Mouse (Mus musculus) midbrain, embryonic 16.5 days (tissue): ENCODE results near the gene Fam222b. TPM values are rescaled to one million over a fixed set of nuclear protein-coding genes. Genes with fewer than 3 reads are reported as not detected.

Source experiments
- ATAC-seq: fragments of 200-750 bp; cut with Nextera tagmentation; 2 replicates; pipeline ENCODE4 v1.8.0; 2017; ENCODE audit warnings: moderate TSS enrichment
- H3K27ac ChIP-seq: fragments of 300-500 bp; sonication (generic); 2 replicates; pipeline ENCODE4 v1.5.1; 2014; ENCODE audit warnings: mild to moderate bottlenecking, low read length, mixed read lengths
- H3K27me3 ChIP-seq: fragments of 300-500 bp; sonication (generic); 2 replicates; pipeline ENCODE4 v1.6.1; 2014; ENCODE audit warnings: low read depth, low read length, mixed read lengths; ENCODE audit not compliant: control insufficient read depth, insufficient read depth
- H3K36me3 ChIP-seq: fragments of 300-500 bp; sonication (generic); 2 replicates; pipeline ENCODE4 v1.6.1; 2014; ENCODE audit warnings: mild to moderate bottlenecking, low read length, moderate library complexity, mixed read lengths; ENCODE audit not compliant: control insufficient read depth, insufficient read depth
- H3K4me1 ChIP-seq: fragments of 300-500 bp; sonication (generic); 2 replicates; pipeline ENCODE4 v1.6.1; 2014; ENCODE audit warnings: mild to moderate bottlenecking, low read length, mixed read lengths; ENCODE audit not compliant: control insufficient read depth, insufficient read depth
- H3K4me2 ChIP-seq: fragments of 300-500 bp; sonication (generic); 2 replicates; pipeline ENCODE4 v1.6.1; 2014; ENCODE audit warnings: mild to moderate bottlenecking, low read length, mixed read lengths
- H3K4me3 ChIP-seq: fragments of 300-500 bp; sonication (generic); 2 replicates; pipeline ENCODE4 v1.5.1; 2014; ENCODE audit warnings: low read depth, mild to moderate bottlenecking, low read length, moderate library complexity, mixed read lengths
- H3K9ac ChIP-seq: fragments of 300-500 bp; sonication (generic); 2 replicates; pipeline ENCODE4 v1.6.1; 2014; ENCODE audit warnings: low read depth, low read length, mixed read lengths
- H3K9me3 ChIP-seq: fragments of 300-500 bp; sonication (generic); replicated peaks from 2 replicates; pipeline ENCODE4 v1.6.1; 2014; ENCODE audit warnings: mild to moderate bottlenecking, low read length, mixed read lengths; ENCODE audit not compliant: control insufficient read depth, poor library complexity, severe bottlenecking
- WGBS: fragments of 180-500 bp; shearing (Covaris S2); extraction: QIAGEN DNeasy Blood & Tissue Kit; methylation state at CpG from one replicate; pipeline ENCODE4 v1.1.7; 2014; 5-methylcytosine and 5-hydroxymethylcytosine counted together
- polyA plus RNA-seq: library from polyadenylated mRNA; unstranded; fragments of >200 nt; fragmentation: Nextera tagmentation; extraction: Ambion mirVana; gene quantifications from 2 replicates; pipeline ENCODE4 v1.2.1, GENCODE M21; 2015

Gene Fam222b
- polyA plus RNA-seq, 1 experiment from 2014 or later = 28.7 TPM

DNA sequence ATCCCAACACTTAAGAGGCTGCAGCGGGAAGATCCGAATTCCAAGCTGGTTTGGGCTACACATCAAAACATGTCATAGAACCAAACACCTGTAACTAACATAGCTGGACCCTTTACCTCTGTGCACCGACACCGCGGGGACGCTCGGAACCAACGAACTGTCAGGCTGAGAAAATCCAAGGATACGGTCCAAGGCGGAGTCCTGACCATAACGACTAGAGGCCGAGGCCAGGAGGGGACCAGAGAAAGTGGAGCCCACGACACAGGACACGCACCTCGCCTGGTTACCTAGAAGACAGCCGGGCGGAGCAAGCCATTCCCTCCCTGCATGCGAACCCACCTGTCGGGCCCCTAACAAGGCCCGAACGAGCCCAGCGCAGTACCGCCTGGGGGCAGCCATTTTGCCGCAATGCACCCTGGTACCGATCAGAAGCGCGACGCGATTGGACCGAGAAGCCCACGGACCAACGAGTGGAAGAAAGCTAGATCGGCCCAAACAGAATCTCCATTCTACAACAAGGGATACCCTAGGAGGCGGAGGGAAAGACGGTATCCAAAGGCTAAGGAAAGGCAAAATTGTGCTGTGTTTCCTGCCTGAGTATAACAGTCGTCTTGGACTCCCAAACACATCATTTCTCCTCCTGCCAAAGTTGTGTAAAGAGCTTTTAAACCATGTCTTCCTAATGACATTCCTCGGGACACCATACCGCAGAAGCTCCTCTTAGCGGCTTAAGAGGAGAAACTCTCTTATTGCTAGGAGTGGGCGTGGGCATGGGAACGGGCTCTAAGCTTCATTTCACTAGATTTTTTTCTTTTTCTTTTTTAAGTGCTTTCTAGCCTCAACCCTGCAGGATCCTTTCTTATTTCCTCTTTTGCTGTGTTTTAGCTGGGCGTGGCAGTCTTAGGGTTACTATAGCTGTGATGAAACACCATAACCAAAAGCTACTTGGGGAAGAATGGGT is 14.2 kb upstream of the Fam222b start, which contains the start of gene Eral1:
Gene Eral1 (minus strand): TSS at position 423 of the 961 bp plus-strand sequence.
- H3K4me3 ChIP-seq = peak within 1 kb of the TSS; percentile 64
- peak within 1 kb of the TSS; percentile 82 for H3K27ac ChIP-seq
- ATAC-seq = peak; percentile 96
- H3K9ac ChIP-seq = peak within 1 kb of the TSS; percentile 83
- H3K4me2 ChIP-seq = peak within 1 kb of the TSS; percentile 57
- H3K36me3 ChIP-seq = peaks cover 11% of the 10 kb centered on the region
- H3K27me3 ChIP-seq = no peaks in the 10 kb centered on the region; the same call in 1 of the 2 replicates
- 1% methylated on average over 42 of the region's 42 CpGs for WGBS
- no peaks in the 10 kb centered on the region for H3K9me3 ChIP-seq
- H3K4me1 ChIP-seq = peaks cover 15% of the 10 kb centered on the region

- Histone ChIP-seq H3K4me3 (no peak overlapping the region), H3K4me1 (peaks cover 15% of the 10 kb centered on the region), H3K9ac (no peak overlapping the region), H3K4me2 (no peak overlapping the region), H3K9me3 (no peaks in the 10 kb centered on the region), H3K27ac (no peak overlapping the region), H3K36me3 (no peaks in the 10 kb centered on the region), H3K27me3 (no peaks in the 10 kb centered on the region; the same call in 1 of the 2 replicates)
- ATAC-seq = no peak
- 37% methylated on average over 1 of the region's 1 CpGs for WGBS
Measured at GRCm38 (mm10) chr11:78083595-78083994, 10.9 kb upstream of the Fam222b start.

GRCm38 (mm10) chr11:78086925-78087479 is 7.5 kb upstream of the Fam222b start:
- no peak overlapping the region for H3K27ac ChIP-seq
- H3K4me3 ChIP-seq = no peak overlapping the region
- 76% methylated on average over 4 of the region's 4 CpGs for WGBS
- ATAC-seq = no peak
- H3K27me3 ChIP-seq = no peaks in the 10 kb centered on the region; the same call in 1 of the 2 replicates
- no peak overlapping the region for H3K9ac ChIP-seq
- no peak overlapping the region for H3K4me2 ChIP-seq
- no peaks in the 10 kb centered on the region for H3K36me3 ChIP-seq
- no peaks in the 10 kb centered on the region for H3K4me1 ChIP-seq
- H3K9me3 ChIP-seq = no peaks in the 10 kb centered on the region

GRCm38 (mm10) chr11:78087756-78088281 is 6.6 kb upstream of the Fam222b start:
- Histone ChIP-seq H3K9me3 (no peaks in the 10 kb centered on the region), H3K36me3 (no peaks in the 10 kb centered on the region), H3K4me1 (no peaks in the 10 kb centered on the region), H3K4me2 (no peak overlapping the region), H3K4me3 (no peak overlapping the region), H3K9ac (no peak overlapping the region), H3K27me3 (no peaks in the 10 kb centered on the region; the same call in 1 of the 2 replicates), H3K27ac (no peak overlapping the region)
- WGBS = 85% methylated on average over 5 of the region's 5 CpGs
- no peak for ATAC-seq

GRCm38 (mm10) chr11:78094137-78094503 is 340 bp upstream of the Fam222b start:
- Histone ChIP-seq H3K4me2 (peak overlapping the region; percentile 75), H3K27ac (peak overlapping the region; percentile 87), H3K27me3 (no peaks in the 10 kb centered on the region), H3K9me3 (no peaks in the 10 kb centered on the region), H3K4me1 (peaks cover 27% of the 10 kb centered on the region), H3K36me3 (no peaks in the 10 kb centered on the region), H3K9ac (peak overlapping the region; percentile 90), H3K4me3 (peak overlapping the region; percentile 62)
- 51% methylated on average over 11 of the region's 11 CpGs for WGBS
- ATAC-seq = peak; percentile 22; the same call in 1 of the 2 replicates

GRCm38 (mm10) chr11:78095144-78095516 is 670 bp downstream of the Fam222b start:
- no peak for ATAC-seq
- H3K9me3 ChIP-seq = no peaks in the 10 kb centered on the region
- H3K4me3 ChIP-seq = peak overlapping the region; percentile 62
- H3K36me3 ChIP-seq = no peaks in the 10 kb centered on the region
- no peaks in the 10 kb centered on the region for H3K27me3 ChIP-seq
- 27% methylated on average over 5 of the region's 5 CpGs for WGBS
- H3K4me1 ChIP-seq = peaks cover 27% of the 10 kb centered on the region
- peak overlapping the region; percentile 75 for H3K4me2 ChIP-seq
- H3K9ac ChIP-seq = peak overlapping the region; percentile 90
- peak overlapping the region; percentile 87 for H3K27ac ChIP-seq

DNA sequence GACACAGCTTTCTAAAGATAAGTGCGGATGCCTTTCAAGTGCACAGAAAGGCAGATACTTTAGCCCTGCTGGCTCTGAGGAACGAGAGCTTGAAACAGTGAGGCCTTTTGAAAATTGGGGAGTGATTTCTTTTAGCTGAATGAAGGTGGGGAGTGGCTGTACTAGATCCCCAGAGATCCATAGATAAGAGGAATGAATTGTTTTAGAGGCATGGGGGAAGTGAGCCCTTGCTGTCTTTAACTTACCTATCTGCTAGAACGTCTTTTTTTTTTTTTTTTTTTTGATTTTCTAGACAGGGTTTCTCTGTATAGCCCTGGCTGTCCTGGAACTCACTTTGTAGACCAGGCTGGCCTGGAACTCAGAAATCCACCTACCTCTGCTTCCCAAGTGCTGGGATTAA is 2.6 kb downstream of the Fam222b start:
- H3K4me2 ChIP-seq = peak overlapping the region; percentile 39
- H3K27ac ChIP-seq = no peak overlapping the region
- peak overlapping the region; percentile 4; the same call in 1 of the 2 replicates for H3K4me3 ChIP-seq
- peaks cover 27% of the 10 kb centered on the region for H3K4me1 ChIP-seq
- 55% methylated on average over 3 of the region's 3 CpGs for WGBS
- no peaks in the 10 kb centered on the region for H3K9me3 ChIP-seq
- no peak for ATAC-seq
- H3K36me3 ChIP-seq = no peaks in the 10 kb centered on the region
- peak overlapping the region; percentile 46; the same call in 1 of the 2 replicates for H3K9ac ChIP-seq
- no peaks in the 10 kb centered on the region for H3K27me3 ChIP-seq

- WGBS = 91% methylated on average over 11 of the region's 11 CpGs
- no peak for ATAC-seq
Measured at GRCm38 (mm10) chr11:78100746-78101145, 6.3 kb downstream of the Fam222b start.

More at GRCm38 (mm10) chr11:78100746-78101145, 6.3 kb downstream of the Fam222b start:
- Histone ChIP-seq H3K36me3 (no peaks in the 10 kb centered on the region), H3K9me3 (no peaks in the 10 kb centered on the region), H3K4me2 (no peak overlapping the region), H3K9ac (no peak overlapping the region), H3K27me3 (no peaks in the 10 kb centered on the region), H3K27ac (no peak overlapping the region), H3K4me3 (no peak overlapping the region), H3K4me1 (peaks cover 18% of the 10 kb centered on the region)
